ENCODE assay signal across 7 mouse cellular contexts in genomic region chr8:78899887-78900286, GRCm38 (mm10).
DNase-seq lines count a peak whose midpoint lies in the region; ATAC-seq lines count a peak whose summit lies in the region.

No protein-coding gene starts in this region.

- H3K4me3 ChIP-seq in embryonic facial prominence, embryonic 14.5 days (ENCODE audit: low read depth, low read length): no peak overlapping the region

- WGBS in embryonic facial prominence, embryonic 14.5 days: 37% methylated on average over 7 of the region's 7 CpGs

- no peaks in the 10 kb centered on the region for H3K27me3 ChIP-seq in embryonic facial prominence, embryonic 14.5 days (replicated peaks; ENCODE audit: control insufficient read depth, insufficient read depth, low read length)

- intact Hi-C loops in heart, postnatal 14 days (cut with DNase I): loop anchor here (5.0 to 10.0 kb wide), 2 partner anchors 155 to 838 kb away; no protein-coding TSS in a partner anchor

- H3K4me1 ChIP-seq in embryonic facial prominence, embryonic 14.5 days (ENCODE audit: control insufficient read depth, insufficient read depth, low read length): no peaks in the 10 kb centered on the region

- no peaks in the 10 kb centered on the region for H3K9me3 ChIP-seq in embryonic facial prominence, embryonic 14.5 days (ENCODE audit: control insufficient read depth, low read length)

- peak; percentile 55; the same call in 1 of the 2 replicates for ATAC-seq in embryonic facial prominence, embryonic 14.5 days (ENCODE audit: low read depth)

- no peak overlapping the region for H3K9ac ChIP-seq in embryonic facial prominence, embryonic 14.5 days (ENCODE audit: low read depth, low read length)

- H3K27ac ChIP-seq in embryonic facial prominence, embryonic 14.5 days (replicated peaks; ENCODE audit: low read depth, low read length): no peak overlapping the region

- H3K36me3 ChIP-seq in embryonic facial prominence, embryonic 14.5 days (ENCODE audit: control insufficient read depth, insufficient read depth, low read length): no peaks in the 10 kb centered on the region

- peak; percentile 33 for DNase-seq in MEL-GATA-1-ER (ENCODE audit: extremely low read depth, low read depth)
- peak; percentile 23 to 52 for DNase-seq in adrenal gland, postnatal 4 days (ENCODE audit: low spot score in 2 of 2)
- DNase-seq in embryonic facial prominence, embryonic 14.5 days (ENCODE audit: low spot score): peak; percentile 85
- DNase-seq in heart, postnatal 14 days: peak; percentile 70 to 76
- peak; percentile 69 to 76 for DNase-seq in layer of hippocampus, postnatal 10 days (ENCODE audit: low spot score in 2 of 2)
- DNase-seq in lung, postnatal 36 days: peak; percentile 86
- peak; percentile 74 for DNase-seq in right cerebral cortex, postnatal 14 days

- H3K4me2 ChIP-seq in embryonic facial prominence, embryonic 14.5 days (ENCODE audit: low read depth, low read length): no peak overlapping the region

Comparison
In these comparisons a context has a peak if more than half of its experiments do, and no peak if none do; other contexts are left out.
1. DNase-seq: peak in every context shown above with its lines; median percentile 86 in lung, postnatal 36 days; 85 in embryonic facial prominence, embryonic 14.5 days; 74 in right cerebral cortex, postnatal 14 days; 73 in heart, postnatal 14 days; 72 in layer of hippocampus, postnatal 10 days; 38 in adrenal gland, postnatal 4 days; 33 in MEL-GATA-1-ER.